Mouse (Mus musculus): Measurements from ENCODE around the gene C1qtnf1.

C1qtnf1 gene

GRCm38 (mm10) chr11:118410479-118410878 lies 17.5 kb upstream of the C1qtnf1 start:
- no peak for DNase-seq (ENCODE audit: low spot score in 2 of 2)

GRCm38 (mm10) chr11:118411271-118411670 lies 16.7 kb upstream of the C1qtnf1 start:
- no peak for DNase-seq (ENCODE audit: low spot score in 2 of 2)

GRCm38 (mm10) chr11:118412601-118413000 lies 15.4 kb upstream of the C1qtnf1 start:
- DNase-seq (ENCODE audit: low spot score in 2 of 2) = no peak

GRCm38 (mm10) chr11:118413055-118413454 lies 14.9 kb upstream of the C1qtnf1 start:
- no peak for DNase-seq (ENCODE audit: low spot score in 2 of 2)

- DNase-seq (ENCODE audit: low spot score in 2 of 2) = no peak
These were observed 13.7 kb upstream of the C1qtnf1 start for GRCm38 (mm10) chr11:118414270-118414669.

GRCm38 (mm10) chr11:118415630-118416029 lies 12.4 kb upstream of the C1qtnf1 start:
- DNase-seq (ENCODE audit: low spot score in 2 of 2) = no peak

- DNase-seq (ENCODE audit: low spot score in 2 of 2) = no peak
These were observed 12.0 kb upstream of the C1qtnf1 start for GRCm38 (mm10) chr11:118416046-118416445.

- no peak for DNase-seq (ENCODE audit: low spot score in 2 of 2)
These were observed 10.5 kb upstream of the C1qtnf1 start for GRCm38 (mm10) chr11:118417496-118417895.

GRCm38 (mm10) chr11:118418442-118418833 lies 9.6 kb upstream of the C1qtnf1 start:
- no peak for DNase-seq (ENCODE audit: low spot score in 2 of 2)

GRCm38 (mm10) chr11:118418834-118419504 lies 9.0 kb upstream of the C1qtnf1 start, which contains the start of gene Cant1:
Cant1 (minus strand) TSS chr11:118419086.
- DNase-seq (ENCODE audit: low spot score in 2 of 2) = peak; percentile 97 to 99

GRCm38 (mm10) chr11:118420261-118420660 lies 7.7 kb upstream of the C1qtnf1 start:
- no peak for DNase-seq (ENCODE audit: low spot score in 2 of 2)

- DNase-seq (ENCODE audit: low spot score in 2 of 2) = peak; percentile 40 to 85
These were observed 4.6 kb upstream of the C1qtnf1 start for GRCm38 (mm10) chr11:118423266-118423971.

- DNase-seq (ENCODE audit: low spot score in 2 of 2) = no peak
These were observed 3.2 kb upstream of the C1qtnf1 start for GRCm38 (mm10) chr11:118424621-118425335.

- DNase-seq (ENCODE audit: low spot score in 2 of 2) = no peak
These were observed 1.2 kb upstream of the C1qtnf1 start for GRCm38 (mm10) chr11:118426765-118427164.

- DNase-seq (ENCODE audit: low spot score in 2 of 2) = no peak
These were observed 680 bp upstream of the C1qtnf1 start for GRCm38 (mm10) chr11:118427266-118427779.

GRCm38 (mm10) chr11:118428460-118428868 lies 461 bp downstream of the C1qtnf1 start:
- DNase-seq (ENCODE audit: low spot score in 2 of 2) = no peak

- no peak for DNase-seq (ENCODE audit: low spot score in 2 of 2)
These were observed 1.1 kb downstream of the C1qtnf1 start for GRCm38 (mm10) chr11:118428944-118429709.

- DNase-seq (ENCODE audit: low spot score in 2 of 2) = no peak
These were observed 2.4 kb downstream of the C1qtnf1 start for GRCm38 (mm10) chr11:118430291-118430885.

GRCm38 (mm10) chr11:118431100-118431948 lies 3.3 kb downstream of the C1qtnf1 start:
- DNase-seq (ENCODE audit: low spot score in 2 of 2) = no peak

GRCm38 (mm10) chr11:118433398-118433868 lies 5.4 kb downstream of the C1qtnf1 start:
- DNase-seq (ENCODE audit: low spot score in 2 of 2) = no peak
